Mouse (Mus musculus) cerebellum, postnatal 25 days (tissue): ENCODE measurements around the gene Ephb3.

ENCODE experiments used
- DNase-seq, 2 experiments: peaks; one replicate each; pipeline ENCODE4 v3.0.0; 2021; ENCODE audit warnings: mixed read lengths in 2 of 2

Ephb3 gene

GRCm38 (mm10) chr16:21247871-21248712, 43.5 kb downstream of the Ephb3 start:
- peak; percentile 76 to 81 for DNase-seq

DNA sequence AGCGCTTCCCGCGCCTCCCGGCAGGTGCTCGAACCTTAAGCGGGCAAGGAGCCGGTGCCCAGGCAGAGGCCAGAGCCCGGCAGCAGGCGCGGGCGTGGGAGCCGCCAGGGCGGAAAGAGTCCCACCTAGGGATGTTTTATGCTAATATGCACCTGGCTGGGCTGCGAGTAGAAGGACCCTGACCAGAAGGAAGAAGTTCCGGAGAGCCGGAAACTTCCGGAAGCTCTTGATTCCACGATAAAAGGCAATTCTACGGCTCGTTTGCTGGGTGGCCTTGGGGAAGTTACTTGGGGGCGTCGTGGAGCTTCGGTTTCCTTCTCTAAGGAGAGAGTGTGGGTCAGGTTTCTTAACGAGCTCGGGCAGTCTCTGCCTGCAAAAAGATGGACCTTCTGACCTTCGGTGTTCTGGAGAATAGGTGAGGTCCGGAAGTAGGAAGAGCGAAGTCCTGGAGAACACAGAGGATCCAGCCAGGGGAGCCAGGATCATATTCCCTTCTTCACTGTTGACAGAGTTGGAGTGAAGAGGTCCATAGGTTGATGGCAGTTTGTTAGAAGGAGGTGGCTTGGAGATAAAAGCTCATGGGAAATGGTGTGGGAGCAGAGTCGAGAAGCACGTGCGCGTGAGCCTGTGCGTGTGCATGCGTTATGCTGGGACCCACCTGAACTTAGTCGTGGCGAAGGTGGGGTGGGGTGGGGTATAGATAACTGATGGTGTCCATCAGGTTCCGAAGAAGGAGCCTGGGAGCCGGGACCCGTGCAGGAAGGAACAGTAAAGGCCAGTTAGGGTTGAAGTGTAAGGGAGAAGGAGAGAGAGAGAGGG, 44.4 kb downstream of the Ephb3 start:
- no peak for DNase-seq

DNA sequence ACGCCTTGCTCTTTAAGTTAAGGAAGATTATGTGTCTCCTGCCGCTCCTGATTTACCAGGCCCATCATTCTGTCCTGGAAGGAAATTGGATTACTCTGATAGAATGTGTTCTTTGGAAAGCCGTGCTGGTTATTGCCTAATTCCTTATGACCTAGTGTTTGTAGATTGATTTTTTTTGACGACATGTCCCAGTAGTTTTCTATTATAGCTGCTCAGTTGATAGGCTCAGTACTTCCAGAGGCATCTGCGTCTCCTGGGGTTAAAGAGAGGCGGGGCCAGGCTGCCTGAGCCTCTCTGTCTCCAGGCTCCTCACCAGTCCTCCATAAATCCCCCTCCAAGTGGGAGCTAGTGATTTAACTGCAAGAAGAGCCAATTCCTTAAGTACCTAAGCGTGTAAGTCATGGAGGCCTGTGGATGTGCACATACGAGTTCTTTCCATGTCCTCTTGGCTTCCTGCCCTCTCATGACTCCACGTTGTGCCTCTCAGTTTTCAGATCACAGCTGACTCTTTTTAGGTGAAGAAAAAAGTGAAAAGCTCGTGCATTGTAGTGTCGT, 47.9 kb downstream of the Ephb3 start:
- no peak for DNase-seq

GRCm38 (mm10) chr16:21255574-21256304, 51.2 kb downstream of the Ephb3 start:
- no peak for DNase-seq

DNA sequence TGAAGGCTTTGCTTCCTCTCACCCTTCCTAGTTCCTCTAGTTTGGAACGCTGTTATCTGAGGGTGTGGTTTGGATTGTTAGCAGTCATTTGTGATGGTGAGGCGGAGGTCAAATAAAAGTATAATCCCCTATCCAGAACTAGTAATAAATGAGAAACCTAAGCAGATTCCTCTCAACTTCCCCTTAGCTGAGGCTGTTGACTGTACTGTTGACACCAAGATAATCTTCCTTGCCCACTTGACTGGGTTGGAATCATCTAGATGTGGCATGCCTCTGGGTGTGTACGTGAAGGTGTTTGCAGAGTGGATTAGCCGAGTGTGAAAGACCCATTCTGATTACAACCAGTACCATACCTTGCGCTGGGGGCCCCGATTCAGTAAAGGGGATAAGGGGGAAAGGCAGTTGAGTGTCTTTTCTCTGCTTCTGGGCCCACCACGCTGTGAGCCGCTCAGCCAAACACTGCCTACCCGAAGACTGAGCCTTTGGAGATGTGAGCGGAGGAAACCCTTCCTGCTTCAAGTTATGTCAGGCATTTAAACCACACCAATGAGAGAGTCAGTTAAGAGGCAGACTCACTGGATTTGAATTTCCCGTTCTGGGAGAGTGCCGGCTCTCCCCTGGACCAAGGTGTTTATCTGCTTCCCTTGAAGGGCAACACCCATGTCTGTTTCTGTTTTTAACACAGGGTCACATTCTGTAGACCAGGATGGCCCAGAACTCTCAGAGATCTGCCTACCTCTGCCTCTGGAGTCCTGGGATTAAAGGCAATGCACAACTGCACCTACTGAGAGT, 52.2 kb downstream of the Ephb3 start:
- DNase-seq = no peak

GRCm38 (mm10) chr16:21265417-21265816, 60.9 kb downstream of the Ephb3 start:
- DNase-seq = no peak

- no peak for DNase-seq
Observed at GRCm38 (mm10) chr16:21269775-21270174, 65.2 kb downstream of the Ephb3 start.

DNA sequence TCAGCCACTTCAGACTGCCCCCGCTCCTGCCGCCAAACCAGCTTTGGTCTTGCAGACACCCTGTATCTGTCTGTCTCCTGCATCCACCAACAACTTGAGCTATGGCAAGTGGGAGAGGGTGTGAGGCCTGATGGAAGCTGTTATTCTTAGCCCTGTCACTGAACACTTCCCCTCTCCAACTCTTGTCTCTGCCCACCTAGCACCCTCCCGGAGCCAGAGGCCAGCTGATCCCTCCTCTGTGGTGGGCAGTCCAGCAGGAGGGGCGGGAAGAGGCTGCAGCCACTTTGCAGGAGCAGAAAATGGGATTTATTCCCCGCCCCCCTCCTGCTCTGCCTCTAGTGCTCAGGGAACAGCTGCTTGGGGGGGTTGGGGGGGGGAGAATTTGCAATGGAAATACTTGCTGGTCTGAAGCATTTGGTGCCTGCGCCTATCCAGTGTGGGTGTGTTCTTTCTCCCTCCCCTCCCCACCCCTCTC, 67.3 kb downstream of the Ephb3 start:
- no peak for DNase-seq

DNA sequence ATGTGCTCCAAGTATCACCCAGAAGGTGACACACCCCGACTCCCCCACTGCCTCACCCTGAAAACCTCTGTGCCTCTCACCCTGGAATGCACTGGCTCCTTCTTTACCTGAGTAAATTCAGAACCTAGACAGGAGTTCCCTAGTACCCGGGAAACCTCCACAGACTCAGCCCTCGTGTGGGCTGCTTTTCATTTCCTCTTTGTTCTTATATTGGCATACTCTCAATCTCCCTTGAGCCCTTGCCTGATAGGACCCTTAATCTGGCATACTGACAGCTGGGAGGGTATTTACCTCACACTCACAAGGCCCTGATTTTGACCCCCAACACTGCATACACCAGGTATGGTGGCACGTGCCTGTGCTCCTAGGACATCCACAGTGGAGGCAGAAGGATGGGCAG, 68.2 kb downstream of the Ephb3 start:
- no peak for DNase-seq
